Mouse (Mus musculus): ENCODE measurements around the gene Ptprg. TPM values are rescaled to one million over a fixed set of nuclear protein-coding genes. Genes with fewer than 3 reads are reported as not detected.

The Ptprg gene
- polyA plus RNA-seq, 1 experiment from 2014 or later = 32.8 TPM

Other genes starting within 250 kb of the Ptprg start
- gene Gm3839, start 196.8 kb upstream of the Ptprg start, polyA plus RNA-seq (2015; fragmentation: Nextera tagmentation; extraction: Ambion mirVana) = 1.7 and 2.1 TPM in 2 replicates